Mouse (Mus musculus): ENCODE results near the gene Pitpnc1. TPM values are rescaled to one million over a fixed set of nuclear protein-coding genes. Genes with fewer than 3 reads are reported as not detected.

The Pitpnc1 gene
- polyA plus RNA-seq, 1 experiment: 0.74 TPM

DNA sequence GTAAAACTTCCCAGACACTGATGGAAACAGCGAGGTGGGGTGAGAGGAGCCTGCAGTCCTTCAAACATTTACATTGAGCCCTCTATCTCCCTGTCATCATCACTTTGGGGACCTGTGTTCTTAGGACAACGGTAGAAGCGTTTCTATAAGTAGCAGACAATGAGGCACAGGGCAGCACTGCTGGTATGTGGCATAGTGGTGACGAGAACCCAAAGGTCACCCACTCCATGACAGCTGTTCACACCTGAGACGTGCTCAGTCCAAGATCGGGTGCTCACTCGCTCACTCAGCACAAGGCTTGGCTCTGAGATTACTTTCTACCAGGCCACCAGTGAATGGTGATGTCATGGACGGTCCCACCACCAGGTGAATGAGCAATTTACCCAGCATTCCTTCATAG, 286.7 kb downstream of the Pitpnc1 start:
- Histone ChIP-seq H3ac (ENCODE audit: control insufficient read depth, insufficient read length) (no peak overlapping the region), H3K4me3 (no peak overlapping the region), H3K36me3 (ENCODE audit: control insufficient read depth, insufficient read depth) (peaks cover 43% of the 10 kb centered on the region), H3K4me2 (ENCODE audit: low read depth) (no peak overlapping the region), H3K79me2 (ENCODE audit: control insufficient read depth, insufficient read depth) (peaks cover 32% of the 10 kb centered on the region), H3K27me3 (ENCODE audit: control insufficient read depth, insufficient read depth, insufficient read length) (no peaks in the 10 kb centered on the region)
- no peak for TF ChIP-seq TCF12 (IDR thresholded peaks at IDR 0.05; ENCODE audit: insufficient read depth, poor library complexity, severe bottlenecking)
- no peak for TF ChIP-seq POLR2AphosphoS2 (IDR thresholded peaks at IDR 0.05; ENCODE audit: insufficient read length, low read depth)
- TF ChIP-seq MYOD1 (IDR thresholded peaks at IDR 0.05; ENCODE audit: control insufficient read depth in 1 of 3, insufficient read length in 2 of 3, low read depth in 2 of 3): no peak
- no peak for TF ChIP-seq POLR2A (IDR thresholded peaks at IDR 0.05; ENCODE audit: insufficient read length, low read depth)
- TF ChIP-seq MAX (IDR thresholded peaks at IDR 0.05; ENCODE audit: low read depth): no peak
- TF ChIP-seq E2F4 (IDR thresholded peaks at IDR 0.05; ENCODE audit: insufficient read depth): no peak
- no peak for TF ChIP-seq TCF3 (IDR thresholded peaks at IDR 0.05; ENCODE audit: insufficient read length, low read depth)
- TF ChIP-seq MYOG (IDR thresholded peaks at IDR 0.05; ENCODE audit: control insufficient read depth in 1 of 3, insufficient read depth in 1 of 3, insufficient read length in 2 of 3, low read depth in 2 of 3): no peak
- TF ChIP-seq CEBPB (IDR thresholded peaks at IDR 0.05; ENCODE audit: insufficient read depth, poor library complexity, severe bottlenecking): no peak
- TF ChIP-seq REST (IDR thresholded peaks at IDR 0.05; ENCODE audit: insufficient read depth, insufficient read length): no peak
- TF ChIP-seq USF1 (IDR thresholded peaks at IDR 0.05; ENCODE audit: low read depth): no peak
- TF ChIP-seq SRF (IDR thresholded peaks at IDR 0.05; ENCODE audit: control insufficient read depth, insufficient read length, low read depth): no peak

DNA sequence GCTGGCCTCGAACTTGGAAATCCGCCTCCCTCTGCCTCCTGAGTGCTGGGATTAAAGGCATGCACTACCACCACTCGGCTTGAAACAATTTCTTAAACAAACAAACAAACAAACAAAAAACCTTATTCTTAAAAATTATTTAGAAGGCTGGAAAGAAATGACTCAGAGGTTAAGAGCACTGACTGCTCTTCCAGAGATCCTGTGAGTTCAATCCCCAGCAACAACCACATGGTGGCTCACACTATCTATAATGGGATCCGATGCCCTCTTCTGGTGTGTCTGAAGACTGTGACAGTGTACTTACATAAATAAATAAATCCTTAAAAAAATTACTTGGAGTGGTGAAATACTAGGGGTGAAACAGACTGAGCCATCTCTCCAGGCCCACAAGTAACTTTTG, 309.3 kb downstream of the Pitpnc1 start:
- TF ChIP-seq MYOD1 (IDR thresholded peaks at IDR 0.05; ENCODE audit: control insufficient read depth in 1 of 3, insufficient read length in 2 of 3, low read depth in 2 of 3) (no peak), MAX (IDR thresholded peaks at IDR 0.05; ENCODE audit: low read depth) (no peak), E2F4 (IDR thresholded peaks at IDR 0.05; ENCODE audit: insufficient read depth) (no peak), CEBPB (IDR thresholded peaks at IDR 0.05; ENCODE audit: insufficient read depth, poor library complexity, severe bottlenecking) (no peak), TCF12 (IDR thresholded peaks at IDR 0.05; ENCODE audit: insufficient read depth, poor library complexity, severe bottlenecking) (no peak), REST (IDR thresholded peaks at IDR 0.05; ENCODE audit: insufficient read depth, insufficient read length) (no peak), POLR2AphosphoS2 (IDR thresholded peaks at IDR 0.05; ENCODE audit: insufficient read length, low read depth) (no peak), POLR2A (IDR thresholded peaks at IDR 0.05; ENCODE audit: insufficient read length, low read depth) (no peak), TCF3 (IDR thresholded peaks at IDR 0.05; ENCODE audit: insufficient read length, low read depth) (no peak)
- Histone ChIP-seq H3K36me3 (ENCODE audit: control insufficient read depth, insufficient read depth) (peaks cover 3% of the 10 kb centered on the region), H3K4me2 (ENCODE audit: low read depth) (no peak overlapping the region), H3ac (ENCODE audit: control insufficient read depth, insufficient read length) (no peak overlapping the region), H3K79me2 (ENCODE audit: control insufficient read depth, insufficient read depth) (no peaks in the 10 kb centered on the region), H3K4me3 (no peak overlapping the region), H3K27me3 (ENCODE audit: control insufficient read depth, insufficient read depth, insufficient read length) (no peaks in the 10 kb centered on the region)

DNA sequence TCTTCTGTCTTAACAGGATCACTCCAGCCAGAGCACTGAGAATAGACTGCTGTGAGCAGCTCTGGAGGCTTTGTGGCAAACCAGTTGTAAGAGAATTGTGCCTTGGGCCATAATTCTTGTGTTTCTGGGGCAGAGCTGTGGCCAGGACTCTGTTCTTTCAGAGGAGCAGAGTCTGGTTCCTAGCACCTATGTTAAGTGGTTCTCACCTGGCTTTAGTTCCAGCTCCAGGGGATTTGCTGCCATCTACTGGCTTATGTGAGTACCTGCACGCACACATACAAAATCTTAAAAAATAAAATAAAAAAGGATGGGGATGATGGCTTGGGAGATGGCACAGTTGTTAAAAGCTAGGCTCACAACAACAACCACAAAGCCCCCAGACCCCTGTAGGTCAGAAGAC, 311.5 kb downstream of the Pitpnc1 start:
- TF ChIP-seq MAX (IDR thresholded peaks at IDR 0.05; ENCODE audit: low read depth) (no peak), TCF3 (IDR thresholded peaks at IDR 0.05; ENCODE audit: insufficient read length, low read depth) (no peak), CEBPB (IDR thresholded peaks at IDR 0.05; ENCODE audit: insufficient read depth, poor library complexity, severe bottlenecking) (no peak)
- H3K4me2 ChIP-seq (ENCODE audit: low read depth): no peak overlapping the region
- H3K4me3 ChIP-seq: no peak overlapping the region
- no peaks in the 10 kb centered on the region for H3K36me3 ChIP-seq (ENCODE audit: control insufficient read depth, insufficient read depth)
- no peaks in the 10 kb centered on the region for H3K79me2 ChIP-seq (ENCODE audit: control insufficient read depth, insufficient read depth)
- no peaks in the 10 kb centered on the region for H3K27me3 ChIP-seq (ENCODE audit: control insufficient read depth, insufficient read depth, insufficient read length)
- no peak overlapping the region for H3ac ChIP-seq (ENCODE audit: control insufficient read depth, insufficient read length)

Other genes with a start within 250 kb of the Pitpnc1 start
- 66.3 TPM for gene Psmd12, start 8.8 kb upstream of the Pitpnc1 start, polyA plus RNA-seq (2012; fragmentation: generic; extraction: Trizol)
- 5.8 TPM for gene Helz, start 77.2 kb upstream of the Pitpnc1 start, polyA plus RNA-seq (2012; fragmentation: generic; extraction: Trizol)
- 603 TPM for gene Cacng1, start 245.8 kb upstream of the Pitpnc1 start, polyA plus RNA-seq (2012; fragmentation: generic; extraction: Trizol)